Mouse (Mus musculus): ENCODE data around the gene Gfi1b. TPM values are rescaled to one million over a fixed set of nuclear protein-coding genes. Genes with fewer than 3 reads are reported as not detected.

Gene Gfi1b
- polyA plus RNA-seq, 1 experiment from 2014 or later = not detected

GRCm38 (mm10) chr2:28598692-28599568 lies 22.9 kb downstream of the Gfi1b start:
- no peak overlapping the region for H3K4me2 ChIP-seq (replicated peaks; ENCODE audit: low read depth)
- no peak overlapping the region for H3K27ac ChIP-seq (ENCODE audit: low read depth, low read length)
- no peaks in the 10 kb centered on the region for H3K27me3 ChIP-seq (replicated peaks; ENCODE audit: control insufficient read depth, insufficient read depth, low read length)
- ATAC-seq = no peak
- no peaks in the 10 kb centered on the region for H3K36me3 ChIP-seq (ENCODE audit: control insufficient read depth, insufficient read depth)
- no peak overlapping the region for H3K9ac ChIP-seq (ENCODE audit: low read depth, low read length)
- H3K4me1 ChIP-seq (replicated peaks; ENCODE audit: control insufficient read depth, insufficient read depth, low read length) = no peaks in the 10 kb centered on the region
- H3K4me3 ChIP-seq (ENCODE audit: low read depth, low read length) = no peak overlapping the region
- H3K9me3 ChIP-seq (ENCODE audit: control insufficient read depth) = no peaks in the 10 kb centered on the region
- WGBS = 58% methylated on average over 12 of the region's 12 CpGs
- TF ChIP-seq CTCF (IDR thresholded peaks at IDR 0.05; ENCODE audit: low read depth) = no peak

GRCm38 (mm10) chr2:28597733-28598547 lies 23.8 kb downstream of the Gfi1b start:
- H3K27ac ChIP-seq (ENCODE audit: low read depth, low read length) = no peak overlapping the region
- 68% methylated on average over 7 of the region's 7 CpGs for WGBS
- no peak overlapping the region for H3K4me2 ChIP-seq (replicated peaks; ENCODE audit: low read depth)
- ATAC-seq = no peak
- H3K4me3 ChIP-seq (ENCODE audit: low read depth, low read length) = no peak overlapping the region
- H3K27me3 ChIP-seq (replicated peaks; ENCODE audit: control insufficient read depth, insufficient read depth, low read length) = no peaks in the 10 kb centered on the region
- no peak for TF ChIP-seq CTCF (IDR thresholded peaks at IDR 0.05; ENCODE audit: low read depth)
- no peaks in the 10 kb centered on the region for H3K9me3 ChIP-seq (ENCODE audit: control insufficient read depth)
- no peak overlapping the region for H3K9ac ChIP-seq (ENCODE audit: low read depth, low read length)
- H3K36me3 ChIP-seq (ENCODE audit: control insufficient read depth, insufficient read depth) = no peaks in the 10 kb centered on the region
- H3K4me1 ChIP-seq (replicated peaks; ENCODE audit: control insufficient read depth, insufficient read depth, low read length) = no peaks in the 10 kb centered on the region

GRCm38 (mm10) chr2:28596998-28597397 lies 24.8 kb downstream of the Gfi1b start:
- Histone ChIP-seq H3K4me2 (replicated peaks; ENCODE audit: low read depth) (no peak overlapping the region), H3K4me3 (ENCODE audit: low read depth, low read length) (no peak overlapping the region), H3K4me1 (replicated peaks; ENCODE audit: control insufficient read depth, insufficient read depth, low read length) (no peaks in the 10 kb centered on the region), H3K9ac (ENCODE audit: low read depth, low read length) (no peak overlapping the region), H3K27ac (ENCODE audit: low read depth, low read length) (no peak overlapping the region), H3K9me3 (ENCODE audit: control insufficient read depth) (no peaks in the 10 kb centered on the region), H3K27me3 (replicated peaks; ENCODE audit: control insufficient read depth, insufficient read depth, low read length) (no peaks in the 10 kb centered on the region), H3K36me3 (ENCODE audit: control insufficient read depth, insufficient read depth) (no peaks in the 10 kb centered on the region)
- 90% methylated on average over 7 of the region's 7 CpGs for WGBS
- no peak for ATAC-seq
- TF ChIP-seq CTCF (IDR thresholded peaks at IDR 0.05; ENCODE audit: low read depth) = peak; percentile 46

GRCm38 (mm10) chr2:28596021-28596420 lies 25.8 kb downstream of the Gfi1b start:
- Histone ChIP-seq H3K4me1 (replicated peaks; ENCODE audit: control insufficient read depth, insufficient read depth, low read length) (no peaks in the 10 kb centered on the region), H3K4me2 (replicated peaks; ENCODE audit: low read depth) (no peak overlapping the region), H3K9ac (ENCODE audit: low read depth, low read length) (no peak overlapping the region), H3K9me3 (ENCODE audit: control insufficient read depth) (no peaks in the 10 kb centered on the region), H3K27ac (ENCODE audit: low read depth, low read length) (no peak overlapping the region), H3K4me3 (ENCODE audit: low read depth, low read length) (no peak overlapping the region), H3K36me3 (ENCODE audit: control insufficient read depth, insufficient read depth) (no peaks in the 10 kb centered on the region), H3K27me3 (replicated peaks; ENCODE audit: control insufficient read depth, insufficient read depth, low read length) (no peaks in the 10 kb centered on the region)
- TF ChIP-seq CTCF (IDR thresholded peaks at IDR 0.05; ENCODE audit: low read depth) = no peak
- no peak for ATAC-seq
- WGBS = 77% methylated on average over 7 of the region's 7 CpGs

GRCm38 (mm10) chr2:28592809-28593208 lies 29.0 kb downstream of the Gfi1b start:
- Histone ChIP-seq H3K4me3 (ENCODE audit: low read depth, low read length) (no peak overlapping the region), H3K4me1 (replicated peaks; ENCODE audit: control insufficient read depth, insufficient read depth, low read length) (no peaks in the 10 kb centered on the region), H3K9me3 (ENCODE audit: control insufficient read depth) (no peaks in the 10 kb centered on the region), H3K9ac (ENCODE audit: low read depth, low read length) (no peak overlapping the region), H3K36me3 (ENCODE audit: control insufficient read depth, insufficient read depth) (no peaks in the 10 kb centered on the region), H3K27me3 (replicated peaks; ENCODE audit: control insufficient read depth, insufficient read depth, low read length) (no peaks in the 10 kb centered on the region), H3K4me2 (replicated peaks; ENCODE audit: low read depth) (peak overlapping the region; percentile 38), H3K27ac (ENCODE audit: low read depth, low read length) (no peak overlapping the region)
- no peak for ATAC-seq
- WGBS = 6% methylated on average over 15 of the region's 15 CpGs
- peak; percentile 92 for TF ChIP-seq CTCF (IDR thresholded peaks at IDR 0.05; ENCODE audit: low read depth)

- WGBS = 60% methylated on average over 2 of the region's 2 CpGs
- Histone ChIP-seq H3K4me1 (replicated peaks; ENCODE audit: control insufficient read depth, insufficient read depth, low read length) (no peaks in the 10 kb centered on the region), H3K27ac (ENCODE audit: low read depth, low read length) (no peak overlapping the region), H3K9ac (ENCODE audit: low read depth, low read length) (no peak overlapping the region), H3K4me2 (replicated peaks; ENCODE audit: low read depth) (no peak overlapping the region), H3K27me3 (replicated peaks; ENCODE audit: control insufficient read depth, insufficient read depth, low read length) (no peaks in the 10 kb centered on the region), H3K9me3 (ENCODE audit: control insufficient read depth) (no peaks in the 10 kb centered on the region), H3K36me3 (ENCODE audit: control insufficient read depth, insufficient read depth) (no peaks in the 10 kb centered on the region), H3K4me3 (ENCODE audit: low read depth, low read length) (no peak overlapping the region)
- no peak for ATAC-seq
- no peak for TF ChIP-seq CTCF (IDR thresholded peaks at IDR 0.05; ENCODE audit: low read depth)
Measured at GRCm38 (mm10) chr2:28591479-28591878, 30.3 kb downstream of the Gfi1b start.

All from intestine, postnatal 0 days (tissue).